Mouse (Mus musculus): ENCODE results near the gene Ptbp2.

DNA sequence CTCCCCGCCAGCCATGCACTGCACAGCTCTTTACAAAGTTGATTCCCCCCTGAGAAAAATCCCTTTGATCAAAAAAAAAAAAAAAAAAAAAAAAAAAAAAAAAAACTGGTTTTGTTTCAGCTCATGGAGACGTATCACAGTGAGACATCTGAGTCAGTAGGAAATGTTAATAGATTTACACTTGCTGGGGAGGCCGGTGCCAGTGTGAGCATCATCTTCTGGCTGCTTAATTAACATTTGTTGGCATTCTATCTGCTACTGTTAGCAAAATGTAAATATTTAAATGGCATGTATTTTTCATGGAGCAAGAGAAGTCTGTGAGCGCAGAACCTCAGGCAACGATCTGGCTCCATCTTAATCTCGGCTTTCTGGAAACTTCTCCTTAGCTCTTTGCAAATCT lies 99.5 kb downstream of the Ptbp2 start:
- TF ChIP-seq CTCF (IDR thresholded peaks at IDR 0.05; ENCODE audit: low read depth), result no peak
- TF ChIP-seq EP300 (optimal IDR thresholded peaks at IDR 0.05), result no peak
